Mouse (Mus musculus): Measurements from ENCODE around the gene Naxe. TPM values are rescaled to one million over a fixed set of nuclear protein-coding genes. Genes with fewer than 3 reads are reported as not detected.

The Naxe gene
- 10 to 100 TPM; 36.3 to 37.9 TPM for total RNA-seq (2021)
- long read RNA-seq, experiment 1, transcript Naxe-201 (6 exons, 908 nt), result major isoform, 53 of 62 reads
- long read RNA-seq, experiment 1, partial matches to known transcripts, result 5 of 62 reads
- long read RNA-seq, experiment 1, other reads (novel, unspliced or antisense), result 4 of 62 reads
- long read RNA-seq, experiment 2, transcript Naxe-201 (6 exons, 908 nt), result major isoform, 69 of 80 reads
- long read RNA-seq, experiment 2, partial matches to known transcripts, result 8 of 80 reads
- long read RNA-seq, experiment 2, other reads (novel, unspliced or antisense), result 3 of 80 reads

- peak; percentile 79 to 80 for DNase-seq
- intact Hi-C loops (cut with DNase I), result no loop called here
Observed at GRCm38 (mm10) chr3:88057902-88058696, at the start of gene Naxe. TSS of gene Naxe (minus strand) at chr3:88058495.

GRCm38 (mm10) chr3:88106126-88106525 is 47.8 kb upstream of the Naxe start:
- DNase-seq, result no peak
- intact Hi-C loops (cut with DNase I), result no loop called here

- intact Hi-C loops (cut with DNase I), result no loop called here
- DNase-seq, result no peak
Observed at GRCm38 (mm10) chr3:88102611-88103010, 44.3 kb upstream of the Naxe start.

DNA sequence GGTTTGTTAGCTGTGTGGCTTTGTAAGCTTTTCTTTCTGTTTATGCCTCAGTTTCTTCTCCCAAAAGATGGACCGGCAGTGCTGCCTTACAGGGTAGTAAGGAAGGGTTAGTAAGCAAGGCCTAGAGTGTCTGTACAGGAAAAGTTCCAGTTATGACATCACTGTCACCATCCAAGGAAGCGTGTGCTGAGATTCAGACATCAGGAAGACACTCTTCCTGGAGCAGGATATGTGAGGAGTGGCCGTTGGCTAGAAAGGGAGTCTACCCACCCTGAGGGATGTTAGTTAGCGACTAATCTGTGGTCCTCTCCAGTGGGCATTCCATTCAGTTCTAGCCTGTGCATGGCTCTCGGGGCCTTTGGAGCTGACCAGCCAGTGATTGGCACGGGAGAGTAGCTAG is 43.9 kb upstream of the Naxe start:
- DNase-seq, result no peak
- intact Hi-C loops (cut with DNase I), result no loop called here

DNA sequence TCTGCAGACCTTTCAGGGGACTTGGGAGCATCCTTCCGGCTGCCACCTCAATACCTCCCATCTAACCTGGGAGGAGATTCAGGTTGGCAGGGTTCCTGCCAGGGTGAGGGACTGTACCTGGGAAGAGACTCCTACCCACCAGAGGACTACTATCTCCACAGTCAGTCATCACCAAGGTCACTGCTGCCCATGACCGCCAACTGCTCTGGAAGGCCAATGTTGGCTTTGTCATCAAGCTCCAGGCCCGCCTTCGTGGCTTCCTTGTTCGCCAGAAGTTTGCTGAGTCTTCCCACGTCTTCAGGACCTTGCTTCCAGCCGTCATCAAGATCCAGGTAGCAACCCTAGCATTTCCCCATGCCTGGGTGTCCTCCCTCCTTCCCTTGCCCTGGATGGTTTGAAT is 43.4 kb upstream of the Naxe start:
- intact Hi-C loops (cut with DNase I), result no loop called here
- DNase-seq, result no peak

DNA sequence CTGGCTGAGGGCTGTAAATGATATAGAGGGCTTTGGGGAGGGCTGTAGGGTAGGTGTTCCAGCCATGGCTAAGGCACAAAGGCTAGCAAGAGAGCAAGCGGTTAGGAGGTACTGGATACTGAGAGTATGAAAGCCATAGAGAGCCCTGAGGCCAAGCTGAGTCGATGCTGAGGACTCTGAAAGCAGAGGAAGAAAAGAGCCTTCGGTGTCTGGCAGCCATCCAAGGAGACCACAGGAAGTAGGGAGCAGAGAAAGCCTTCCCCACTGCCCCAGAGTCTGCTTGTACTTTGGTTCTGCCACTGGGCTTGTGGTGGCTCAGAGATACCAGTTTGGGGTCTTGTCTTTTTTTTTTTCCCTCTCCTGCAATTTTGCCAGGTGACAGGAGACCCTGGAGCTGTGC is 42.0 kb upstream of the Naxe start:
- intact Hi-C loops (cut with DNase I), result no loop called here
- DNase-seq, result no peak

DNA sequence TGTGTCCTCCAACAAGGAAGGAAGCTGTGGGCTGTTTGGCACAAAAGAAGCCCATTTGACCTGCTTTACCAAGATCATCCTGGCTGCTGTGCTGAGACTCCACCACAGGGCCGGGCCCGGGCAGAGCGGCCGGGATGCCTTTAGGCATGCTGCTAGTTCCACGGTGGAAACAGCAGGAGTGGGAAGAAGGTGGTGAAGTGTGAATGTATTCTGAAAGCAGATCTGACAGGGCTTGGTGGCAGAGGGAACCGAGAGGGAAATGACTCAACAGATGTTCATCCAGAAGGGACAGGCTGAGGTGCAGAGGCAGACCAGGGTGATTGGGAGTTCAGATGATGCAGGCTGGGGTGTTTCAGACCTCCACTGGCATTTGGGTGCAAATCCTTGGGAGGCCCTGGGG is 39.4 kb upstream of the Naxe start:
- intact Hi-C loops (cut with DNase I), result no loop called here
- DNase-seq, result no peak

- intact Hi-C loops (cut with DNase I), result no loop called here
- no peak for DNase-seq
Observed at GRCm38 (mm10) chr3:88094126-88094525, 35.8 kb upstream of the Naxe start.

GRCm38 (mm10) chr3:88090616-88091015 is 32.3 kb upstream of the Naxe start:
- intact Hi-C loops (cut with DNase I), result loop anchor here (2.0 kb wide), 1 partner anchor 42 kb away; no protein-coding TSS in a partner anchor
- DNase-seq, result no peak

- DNase-seq, result no peak
- intact Hi-C loops (cut with DNase I), result loop anchor here (2.0 kb wide), 1 partner anchor 43 kb away; no protein-coding TSS in a partner anchor
Observed at GRCm38 (mm10) chr3:88090106-88090505, 31.8 kb upstream of the Naxe start.

DNA sequence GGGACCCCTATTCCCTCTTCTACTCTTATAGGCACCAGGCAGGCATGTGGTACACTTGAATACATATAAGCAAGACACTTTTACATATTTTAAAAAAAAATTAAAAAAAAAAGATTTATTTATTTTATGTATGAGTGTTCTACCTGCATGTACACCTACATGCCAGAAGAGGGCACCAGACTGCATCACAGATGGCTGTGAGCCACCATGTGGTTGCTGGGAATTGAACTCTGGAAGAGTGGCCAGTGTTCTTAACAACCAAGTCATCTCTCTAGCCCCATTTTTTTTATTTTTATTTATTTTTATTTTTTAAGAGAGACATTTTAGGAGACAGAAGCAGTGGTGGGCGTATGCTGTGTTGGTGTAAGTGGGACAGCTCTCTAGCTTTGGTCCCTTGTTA is 29.4 kb upstream of the Naxe start:
- no peak for DNase-seq
- intact Hi-C loops (cut with DNase I), result loop anchor here (2.0 kb wide), 2 partner anchors 87 to 155 kb away; no protein-coding TSS in a partner anchor

DNA sequence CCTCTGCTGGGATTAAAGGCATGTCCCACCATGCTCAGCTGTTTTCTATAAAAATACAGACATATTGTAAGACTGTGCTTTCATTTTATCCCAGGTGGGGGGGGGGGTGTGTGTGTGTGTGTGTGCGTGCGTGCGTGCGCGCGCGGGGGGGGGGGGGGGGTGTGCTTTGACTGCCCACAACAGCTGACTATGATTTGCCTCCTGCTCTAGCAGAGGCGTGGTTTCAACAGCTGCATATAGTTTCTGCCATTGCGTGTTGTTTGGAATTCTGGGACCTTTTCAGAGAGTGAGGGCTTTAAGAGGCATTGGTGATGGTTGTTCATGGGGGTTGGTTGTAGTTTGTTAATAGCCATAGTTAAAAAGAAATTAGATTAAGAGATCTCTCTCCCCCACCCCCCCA is 27.2 kb upstream of the Naxe start:
- no peak for DNase-seq
- intact Hi-C loops (cut with DNase I), result no loop called here

DNA sequence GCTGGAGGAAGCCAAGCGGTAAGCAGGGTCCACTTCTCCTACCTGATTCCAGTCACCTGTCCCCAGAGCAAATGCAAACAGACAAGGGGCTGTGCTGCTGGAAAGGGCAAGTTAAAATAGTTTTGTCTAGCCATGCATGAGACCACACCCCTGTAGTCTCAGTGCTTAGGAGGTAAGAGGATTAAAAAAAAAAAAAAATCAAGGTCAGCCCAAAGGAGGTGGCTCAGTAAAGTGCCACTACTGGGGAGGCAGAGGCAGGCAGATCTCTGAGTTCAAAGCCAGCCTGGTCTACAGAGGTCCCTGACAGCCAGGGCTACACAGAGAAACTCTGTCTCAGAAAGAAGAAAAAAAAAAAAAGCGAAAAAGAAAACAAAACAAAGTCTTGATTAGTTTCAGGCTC is 25.7 kb upstream of the Naxe start:
- DNase-seq, result no peak
- intact Hi-C loops (cut with DNase I), result no loop called here

DNA sequence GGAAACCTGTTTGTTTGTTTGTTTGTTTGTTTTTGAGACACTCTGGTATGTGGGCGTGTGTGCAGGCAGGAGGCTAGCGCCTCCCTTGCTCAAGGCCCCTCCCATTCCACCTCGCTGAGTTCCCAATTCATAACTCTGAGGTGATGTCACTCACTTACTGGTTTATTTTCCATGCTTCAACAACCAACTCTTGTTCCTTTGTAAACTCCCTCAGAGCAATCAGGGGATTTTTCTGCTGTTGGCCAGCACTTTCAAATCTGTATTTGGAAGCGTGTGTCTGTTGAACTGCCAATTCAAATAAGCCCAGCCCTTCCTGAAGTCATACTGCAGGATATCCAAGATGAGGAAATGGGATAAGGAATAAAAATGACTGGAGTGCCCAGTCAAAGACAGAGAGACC is 24.4 kb upstream of the Naxe start:
- no peak for DNase-seq

GRCm38 (mm10) chr3:88082224-88082618 is 23.9 kb upstream of the Naxe start:
- DNase-seq, result no peak
- intact Hi-C loops (cut with DNase I), result no loop called here

More for the DNA sequence above, 24.4 kb upstream of the Naxe start:
- intact Hi-C loops (cut with DNase I), result no loop called here

GRCm38 (mm10) chr3:88081345-88082223 is 23.3 kb upstream of the Naxe start, which contains the start of gene Iqgap3:
TSS of gene Iqgap3 (plus strand) at chr3:88081971.
- intact Hi-C loops (cut with DNase I), result no loop called here
- peak; percentile 74 to 90 for DNase-seq

DNA sequence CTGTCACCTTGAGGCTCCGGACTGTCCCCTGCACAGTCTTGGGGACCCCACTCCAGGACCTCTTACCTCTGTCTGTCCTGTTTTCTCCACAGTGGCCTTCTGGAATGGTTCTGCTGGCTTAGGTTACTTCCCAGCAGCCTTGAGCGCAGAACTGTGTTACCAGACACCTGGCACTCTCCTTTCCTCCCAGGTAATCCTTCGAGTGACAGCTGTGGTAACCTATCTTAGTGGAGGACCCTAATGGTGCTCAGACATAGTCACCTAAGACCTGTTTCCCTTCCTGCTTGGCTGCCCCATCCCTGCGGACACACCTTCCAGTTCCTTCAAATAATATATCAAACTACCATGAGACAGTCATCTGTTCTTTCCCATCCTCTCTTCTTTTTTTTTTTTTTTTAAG is 19.9 kb upstream of the Naxe start, which contains the start of gene Ttc24:
Gene Ttc24, minus strand, starts transcription at position 101 of the 400 bp plus-strand sequence.
- intact Hi-C loops (cut with DNase I), result loop anchor here (10.0 kb wide), 1 partner anchor 143 kb away; the partner anchor contains the start of genes Isg20l2 and Rrnad1
- no peak for DNase-seq

- no peak for DNase-seq
- intact Hi-C loops (cut with DNase I), result loop anchor here (10.0 kb wide), 1 partner anchor 143 kb away; the partner anchor contains the start of genes Isg20l2 and Rrnad1
Observed at GRCm38 (mm10) chr3:88077441-88077840, 19.1 kb upstream of the Naxe start.

GRCm38 (mm10) chr3:88074766-88075165 is 16.5 kb upstream of the Naxe start:
- DNase-seq, result no peak
- intact Hi-C loops (cut with DNase I), result loop anchor here (10.0 kb wide), 1 partner anchor 140 kb away; the partner anchor contains the start of genes Isg20l2 and Rrnad1

DNA sequence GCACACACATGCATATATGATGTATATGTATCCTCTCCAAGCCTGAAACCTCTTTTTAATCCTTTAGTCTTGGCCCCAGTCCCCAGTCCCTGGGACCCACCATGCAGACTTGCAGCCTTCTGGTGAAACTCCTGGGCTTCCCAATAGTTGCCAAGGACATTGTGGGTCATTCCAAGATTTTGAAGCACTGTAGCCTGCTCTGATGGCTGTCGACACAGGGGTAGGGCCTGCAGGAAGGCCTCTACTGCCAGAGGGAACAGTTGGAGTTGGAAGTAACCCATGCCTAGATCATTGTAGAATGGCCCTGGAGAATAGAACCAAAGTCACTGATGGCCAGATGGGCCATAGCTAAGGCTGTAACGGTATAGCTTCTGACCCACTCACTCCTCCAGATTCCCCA is 16.1 kb upstream of the Naxe start:
- DNase-seq, result no peak
- intact Hi-C loops (cut with DNase I), result loop anchor here (10.0 kb wide), 1 partner anchor 140 kb away; the partner anchor contains the start of genes Isg20l2 and Rrnad1

All from gastrocnemius, postnatal 36 days (tissue).